ENCODE assay signal across 10 mouse cellular contexts in genomic region chr13:10653376-10654085, GRCm38 (mm10).
DNase-seq lines count a peak whose midpoint lies in the region; ATAC-seq lines count a peak whose summit lies in the region.
"Had no signal": no experiment of that assay in that cellular context is flagged by ENCODE, and none has a peak within 500 bp of the region (broad histone marks: within the 10 kb centered on the region; RNA-seq: fewer than 3 reads in every experiment).

No protein-coding gene starts in this region.

- H3K27ac ChIP-seq in hindbrain, embryonic 14.5 days, result 0 out of 2 replicates have a peak overlapping the region, but pooled peaks have one; percentile 14
- no peak overlapping the region for H3K27ac ChIP-seq in hindbrain, embryonic 12.5 days
- H3K27ac ChIP-seq: embryonic facial prominence, embryonic 13.5 days; liver, embryonic 13.5 days had no signal

- H3K9me3 ChIP-seq in hindbrain, embryonic 14.5 days (ENCODE audit: control insufficient read depth, low read length), result 0 out of 2 replicates have a peak, but pooled peaks cover 5% of the 10 kb centered on the region
- no peaks in the 10 kb centered on the region for H3K9me3 ChIP-seq in hindbrain, embryonic 12.5 days (replicated peaks)
- H3K9me3 ChIP-seq: embryonic facial prominence, embryonic 13.5 days; liver, embryonic 13.5 days had no signal

- no peak overlapping the region for H3K4me3 ChIP-seq in hindbrain, embryonic 14.5 days (replicated peaks; ENCODE audit: low read length)
- H3K4me3 ChIP-seq in hindbrain, embryonic 12.5 days, result no peak overlapping the region
- H3K4me3 ChIP-seq: embryonic facial prominence, embryonic 13.5 days; liver, embryonic 13.5 days had no signal

- H3K9ac ChIP-seq in hindbrain, embryonic 14.5 days, result no peak overlapping the region
- no peak overlapping the region for H3K9ac ChIP-seq in hindbrain, embryonic 12.5 days
- H3K9ac ChIP-seq: embryonic facial prominence, embryonic 13.5 days; liver, embryonic 13.5 days had no signal

- H3K4me2 ChIP-seq in hindbrain, embryonic 14.5 days (replicated peaks), result no peak overlapping the region
- no peak overlapping the region for H3K4me2 ChIP-seq in hindbrain, embryonic 12.5 days (replicated peaks)
- H3K4me2 ChIP-seq: embryonic facial prominence, embryonic 13.5 days; liver, embryonic 13.5 days had no signal

- WGBS in hindbrain, embryonic 14.5 days, result 56% methylated on average over 9 of the region's 9 CpGs
- WGBS in hindbrain, embryonic 12.5 days, result 77% methylated on average over 9 of the region's 9 CpGs

- ATAC-seq in hindbrain, embryonic 14.5 days (ENCODE audit: low FRiP score), result peak; percentile 62
- ATAC-seq in hindbrain, embryonic 12.5 days (ENCODE audit: low FRiP score), result no peak

- no peaks in the 10 kb centered on the region for H3K36me3 ChIP-seq in hindbrain, embryonic 14.5 days (replicated peaks; ENCODE audit: control insufficient read depth, insufficient read depth)
- H3K36me3 ChIP-seq in hindbrain, embryonic 12.5 days, result no peaks in the 10 kb centered on the region
- H3K36me3 ChIP-seq: embryonic facial prominence, embryonic 13.5 days; liver, embryonic 13.5 days had no signal

- DNase-seq in hindbrain, embryonic 14.5 days (ENCODE audit: low spot score), result peak; percentile 58
- DNase-seq in cerebellum, adult 11-12 months, result peak; percentile 59
- peak; percentile 48 to 53 for DNase-seq in gastrocnemius, adult 8-10 months (ENCODE audit: low spot score in 2 of 2)
- peak; percentile 64 to 75 for DNase-seq in left cerebral cortex, adult 18-20 months (ENCODE audit: low spot score in 2 of 2)
- peak; percentile 53 for DNase-seq in right cerebral cortex, postnatal 25 days
- DNase-seq in thymus, postnatal 4 days, result no peak
- no peak for DNase-seq in urinary bladder, postnatal 14 days (ENCODE audit: low spot score)
- DNase-seq: liver, embryonic 13.5 days had no signal

- no peaks in the 10 kb centered on the region for H3K4me1 ChIP-seq in hindbrain, embryonic 14.5 days (replicated peaks; ENCODE audit: control insufficient read depth, insufficient read depth, low read length)
- no peaks in the 10 kb centered on the region for H3K4me1 ChIP-seq in hindbrain, embryonic 12.5 days
- H3K4me1 ChIP-seq: embryonic facial prominence, embryonic 13.5 days; liver, embryonic 13.5 days had no signal

- no peaks in the 10 kb centered on the region for H3K27me3 ChIP-seq in hindbrain, embryonic 14.5 days (ENCODE audit: control insufficient read depth, insufficient read depth, low read length)
- no peaks in the 10 kb centered on the region for H3K27me3 ChIP-seq in hindbrain, embryonic 12.5 days
- H3K27me3 ChIP-seq: embryonic facial prominence, embryonic 13.5 days; liver, embryonic 13.5 days had no signal

Comparison
In these comparisons a context has a peak if more than half of its experiments do, and no peak if none do; other contexts are left out.
1. DNase-seq: peak in hindbrain, embryonic 14.5 days (single experiment), cerebellum, adult 11-12 months (single experiment), gastrocnemius, adult 8-10 months (2 of 2), left cerebral cortex, adult 18-20 months (2 of 2) and right cerebral cortex, postnatal 25 days (single experiment); none in thymus, postnatal 4 days (single experiment) and urinary bladder, postnatal 14 days (single experiment).